ENCODE assay signal across 9 mouse cellular contexts in the genomic region with DNA sequence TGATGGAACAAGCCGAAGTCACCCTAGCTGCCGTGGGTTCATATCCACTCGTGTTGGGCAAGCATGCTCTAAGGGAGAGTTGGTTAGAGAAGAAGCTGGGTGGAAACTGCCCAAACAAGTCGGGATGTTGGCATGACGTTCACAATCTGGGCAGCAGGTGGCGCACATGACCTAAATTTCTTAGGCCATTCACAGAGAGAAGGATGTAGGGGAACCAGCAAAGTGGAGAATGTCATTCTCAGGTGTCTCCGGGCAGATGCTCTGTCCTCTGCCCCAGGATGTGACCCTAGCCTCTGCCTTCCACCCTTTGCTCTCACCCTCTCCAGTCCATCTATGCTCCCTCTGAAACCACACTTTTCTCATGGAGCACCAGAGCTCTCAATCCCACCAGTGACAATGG.
DNase-seq lines count a peak whose midpoint lies in the region; ATAC-seq lines count a peak whose summit lies in the region.
"Had no signal": no experiment of that assay in that cellular context is flagged by ENCODE, and none has a peak within 500 bp of the region (broad histone marks: within the 10 kb centered on the region; RNA-seq: fewer than 3 reads in every experiment).

No protein-coding gene starts in this region.

- ATAC-seq in frontal cortex, adult (ENCODE audit: low TSS enrichment): peak; percentile 56
- ATAC-seq in hindbrain, embryonic 16.5 days: peak; percentile 68

- H3K36me3 ChIP-seq in hindbrain, embryonic 16.5 days (ENCODE audit: control insufficient read depth, insufficient read depth, low read length): no peaks in the 10 kb centered on the region

- H3K4me1 ChIP-seq in hindbrain, embryonic 16.5 days (ENCODE audit: control insufficient read depth, insufficient read depth, low read depth, low read length): peaks cover 11% of the 10 kb centered on the region

- no peak overlapping the region for H3K9ac ChIP-seq in hindbrain, embryonic 16.5 days (ENCODE audit: low read depth, low read length)

- H3K9me3 ChIP-seq in hindbrain, embryonic 16.5 days (ENCODE audit: control insufficient read depth, low read length): no peaks in the 10 kb centered on the region
- H3K9me3 ChIP-seq: megakaryocyte, embryonic 14.5 days had no signal

- H3K4me2 ChIP-seq in hindbrain, embryonic 16.5 days (ENCODE audit: low read length): no peak overlapping the region

- peak; percentile 83 for DNase-seq in R1 (ENCODE audit: low read depth, low spot score)
- peak; percentile 72 for DNase-seq in cerebellum, adult 11-12 months
- DNase-seq in left cerebral cortex, adult 18-20 months (ENCODE audit: low spot score in 2 of 2): peak; percentile 90 to 96
- DNase-seq in mesoderm, embryonic 11.5 days (ENCODE audit: low read depth, low spot score): peak; percentile 83
- peak; percentile 81 for DNase-seq in right cerebral cortex, postnatal 25 days
- DNase-seq in urinary bladder, postnatal 36 days (ENCODE audit: low spot score in 2 of 2): peak; percentile 79 to 87

- 12% methylated on average over 7 of the region's 7 CpGs for WGBS in hindbrain, embryonic 16.5 days

- no peak overlapping the region for H3K4me3 ChIP-seq in hindbrain, embryonic 16.5 days (ENCODE audit: low read length)
- H3K4me3 ChIP-seq: megakaryocyte, embryonic 14.5 days had no signal

- no peaks in the 10 kb centered on the region for H3K27me3 ChIP-seq in hindbrain, embryonic 16.5 days (replicated peaks; ENCODE audit: control insufficient read depth, insufficient read depth, low read length)

- no peak overlapping the region for H3K27ac ChIP-seq in hindbrain, embryonic 16.5 days (ENCODE audit: low read depth, low read length)
